Comparison of ENCODE assay signal across 9 mouse cellular contexts in genomic region chr17:33811142-33811516, GRCm38 (mm10). TPM values are rescaled to one million over a fixed set of nuclear protein-coding genes. Genes with fewer than 3 reads are reported as not detected.
DNase-seq lines count a peak whose midpoint lies in the region; ATAC-seq and TF ChIP-seq lines count a peak whose summit lies in the region.
"Had no signal": no experiment of that assay in that cellular context is flagged by ENCODE, and none has a peak within 500 bp of the region (broad histone marks: within the 10 kb centered on the region; RNA-seq: fewer than 3 reads in every experiment).

No protein-coding gene starts in this region.

- H3K4me3 ChIP-seq in heart, embryonic 11.5 days (ENCODE audit: low read depth, low read length): peak overlapping the region; percentile 64
- peak overlapping the region; percentile 69 for H3K4me3 ChIP-seq in bone marrow macrophage, adult 2 months (ENCODE audit: insufficient read depth, low read length)
- H3K4me3 ChIP-seq in hindbrain, embryonic 13.5 days: peak overlapping the region; percentile 49
- H3K4me3 ChIP-seq in midbrain, embryonic 11.5 days (ENCODE audit: low read depth, low read length): peak overlapping the region; percentile 46

- TF ChIP-seq POLR2A in bone marrow macrophage, adult 2 months (IDR thresholded peaks at IDR 0.05; ENCODE audit: borderline replicate concordance, low read depth, low read length): no peak

- H3K4me2 ChIP-seq in heart, embryonic 11.5 days: peak overlapping the region; percentile 88
- H3K4me2 ChIP-seq in hindbrain, embryonic 13.5 days: peak overlapping the region; percentile 72
- H3K4me2 ChIP-seq in midbrain, embryonic 11.5 days: peak overlapping the region; percentile 74

- H3K27ac ChIP-seq in heart, embryonic 11.5 days (ENCODE audit: low read depth, low read length): peak overlapping the region; percentile 75
- H3K27ac ChIP-seq in bone marrow macrophage, adult 2 months (ENCODE audit: insufficient read depth, low read depth, low read length): no peak overlapping the region
- H3K27ac ChIP-seq in hindbrain, embryonic 13.5 days: peak overlapping the region; percentile 40; the same call in 1 of the 2 replicates
- H3K27ac ChIP-seq in midbrain, embryonic 11.5 days (ENCODE audit: low read depth, low read length): no peak overlapping the region

- DNase-seq in heart, adult 11 months: no peak
- DNase-seq in midbrain, embryonic 11.5 days (ENCODE audit: low spot score, missing footprints): peak; percentile 88
- no peak for DNase-seq in thymus, adult 18-20 months
- DNase-seq in urinary bladder, postnatal 10 days (ENCODE audit: low spot score): no peak
- no peak for DNase-seq in gastrocnemius, adult 8-10 months (ENCODE audit: low spot score in 2 of 2)
- DNase-seq: gastrocnemius, postnatal 10 days had no signal

- no peaks in the 10 kb centered on the region for H3K36me3 ChIP-seq in heart, embryonic 11.5 days (ENCODE audit: control insufficient read depth, insufficient read depth, low read length)
- H3K36me3 ChIP-seq in hindbrain, embryonic 13.5 days: no peaks in the 10 kb centered on the region
- no peaks in the 10 kb centered on the region for H3K36me3 ChIP-seq in midbrain, embryonic 11.5 days (ENCODE audit: control insufficient read depth, insufficient read depth, low read length)

- peak; percentile 58 for ATAC-seq in heart, embryonic 11.5 days (replicated peaks; ENCODE audit: insufficient number of reproducible peaks, low FRiP score, low TSS enrichment)
- ATAC-seq in hindbrain, embryonic 13.5 days (ENCODE audit: low FRiP score): 0 out of 2 replicates have a peak, but pooled peaks have one; percentile 8
- ATAC-seq in midbrain, embryonic 11.5 days (ENCODE audit: low FRiP score): no peak

- H3K27me3 ChIP-seq in heart, embryonic 11.5 days (ENCODE audit: control insufficient read depth, insufficient read depth, low read length): peaks cover 13% of the 10 kb centered on the region
- peaks cover 21% of the 10 kb centered on the region for H3K27me3 ChIP-seq in hindbrain, embryonic 13.5 days
- H3K27me3 ChIP-seq in midbrain, embryonic 11.5 days (ENCODE audit: control insufficient read depth, insufficient read depth, low read length): peaks cover 3% of the 10 kb centered on the region; the same call in 1 of the 2 replicates

- no peaks in the 10 kb centered on the region for H3K9me3 ChIP-seq in heart, embryonic 11.5 days (replicated peaks; ENCODE audit: control insufficient read depth, low read length)
- no peaks in the 10 kb centered on the region for H3K9me3 ChIP-seq in hindbrain, embryonic 13.5 days
- no peaks in the 10 kb centered on the region for H3K9me3 ChIP-seq in midbrain, embryonic 11.5 days (ENCODE audit: control insufficient read depth, low read length)

- H3K9ac ChIP-seq in heart, embryonic 11.5 days (ENCODE audit: low read depth, low read length): peak overlapping the region; percentile 66
- H3K9ac ChIP-seq in hindbrain, embryonic 13.5 days: peak overlapping the region; percentile 70
- H3K9ac ChIP-seq in midbrain, embryonic 11.5 days (ENCODE audit: low read length): peak overlapping the region; percentile 15; the same call in 1 of the 2 replicates

- TF ChIP-seq CTCF in bone marrow macrophage, adult 2 months (IDR thresholded peaks at IDR 0.05; ENCODE audit: low read depth, low read length): no peak

- H3K4me1 ChIP-seq in heart, embryonic 11.5 days (ENCODE audit: control insufficient read depth, insufficient read depth, low read length): peaks cover 9% of the 10 kb centered on the region
- peaks cover 6% of the 10 kb centered on the region for H3K4me1 ChIP-seq in bone marrow macrophage, adult 2 months (ENCODE audit: control insufficient read depth, insufficient read depth, low read length)
- H3K4me1 ChIP-seq in hindbrain, embryonic 13.5 days (replicated peaks): peaks cover 12% of the 10 kb centered on the region
- H3K4me1 ChIP-seq in midbrain, embryonic 11.5 days (ENCODE audit: control insufficient read depth, insufficient read depth, low read length): 0 out of 2 replicates have a peak, but pooled peaks cover 2% of the 10 kb centered on the region

- WGBS in heart, embryonic 11.5 days (ENCODE audit: insufficient replicate concordance): 4% methylated on average over 7 of the region's 7 CpGs
- 29% methylated on average over 7 of the region's 7 CpGs for WGBS in hindbrain, embryonic 13.5 days
- 40% methylated on average over 7 of the region's 7 CpGs for WGBS in midbrain, embryonic 11.5 days

RNA-seq across cellular contexts. Expression of gene Kank3, which starts 0.8 kb away (rescaled TPM):
- polyA plus RNA-seq in heart, embryonic 11.5 days (2014; fragmentation: Nextera tagmentation; extraction: Ambion mirVana): 30.1 and 43.2 TPM in 2 replicates
- 27.5 and 33.3 TPM in 2 replicates for polyA plus RNA-seq in bone marrow macrophage, adult 2 months (2012; ENCODE audit: insufficient read depth, insufficient read length, missing spikeins)
- 37.4 and 40.5 TPM in 2 replicates for polyA plus RNA-seq in hindbrain, embryonic 13.5 days (2015; fragmentation: Nextera tagmentation; extraction: Ambion mirVana)
- 18.3 and 23.9 TPM in 2 replicates for polyA plus RNA-seq in midbrain, embryonic 11.5 days (2014; fragmentation: Nextera tagmentation; extraction: Ambion mirVana)
- total RNA-seq in gastrocnemius, adult 8-10 months (2022): 10 to 100 TPM; 12.4 to 17.4 (median 14.8) TPM

RNA-seq across cellular contexts. Expression of gene Rps28, which starts 13.2 kb away (rescaled TPM):
- polyA plus RNA-seq in heart, embryonic 11.5 days (2014; fragmentation: Nextera tagmentation; extraction: Ambion mirVana): 654 and 701 TPM in 2 replicates
- 1,369 and 1,530 TPM in 2 replicates for polyA plus RNA-seq in bone marrow macrophage, adult 2 months (2012; ENCODE audit: insufficient read depth, insufficient read length, missing spikeins)
- polyA plus RNA-seq in hindbrain, embryonic 13.5 days (2015; fragmentation: Nextera tagmentation; extraction: Ambion mirVana): 683 and 734 TPM in 2 replicates
- 748 and 845 TPM in 2 replicates for polyA plus RNA-seq in midbrain, embryonic 11.5 days (2014; fragmentation: Nextera tagmentation; extraction: Ambion mirVana)
- total RNA-seq in gastrocnemius, adult 8-10 months (2022): 100 to 1,000 TPM; 634 to 807 (median 649) TPM

RNA-seq across cellular contexts. Expression of gene Ndufa7, which starts 13.2 kb away (rescaled TPM):
- polyA plus RNA-seq in heart, embryonic 11.5 days (2014; fragmentation: Nextera tagmentation; extraction: Ambion mirVana): 457 and 481 TPM in 2 replicates
- polyA plus RNA-seq in bone marrow macrophage, adult 2 months (2012; ENCODE audit: insufficient read depth, insufficient read length, missing spikeins): 197 and 199 TPM in 2 replicates
- polyA plus RNA-seq in hindbrain, embryonic 13.5 days (2015; fragmentation: Nextera tagmentation; extraction: Ambion mirVana): 497 and 540 TPM in 2 replicates
- polyA plus RNA-seq in midbrain, embryonic 11.5 days (2014; fragmentation: Nextera tagmentation; extraction: Ambion mirVana): 408 and 456 TPM in 2 replicates
- 100 to 1,000 TPM; 371 to 396 (median 385) TPM for total RNA-seq in gastrocnemius, adult 8-10 months (2022)

RNA-seq across cellular contexts. Expression of gene Angptl4, which starts 29.5 kb away (rescaled TPM):
- polyA plus RNA-seq in heart, embryonic 11.5 days (2014; fragmentation: Nextera tagmentation; extraction: Ambion mirVana): 7.6 and 10.5 TPM in 2 replicates
- 8.4 and 11.0 TPM in 2 replicates for polyA plus RNA-seq in bone marrow macrophage, adult 2 months (2012; ENCODE audit: insufficient read depth, insufficient read length, missing spikeins)
- 23.5 and 24.7 TPM in 2 replicates for polyA plus RNA-seq in hindbrain, embryonic 13.5 days (2015; fragmentation: Nextera tagmentation; extraction: Ambion mirVana)
- polyA plus RNA-seq in midbrain, embryonic 11.5 days (2014; fragmentation: Nextera tagmentation; extraction: Ambion mirVana): 20.6 and 21.4 TPM in 2 replicates
- 1 to 10 TPM in 3 of 4 experiments, under 1 TPM in 1; 0.41 to 5.5 (median 3.0) TPM for total RNA-seq in gastrocnemius, adult 8-10 months (2022)

RNA-seq across cellular contexts. Expression of gene Cd320, which starts 31.8 kb away (rescaled TPM):
- 60.8 and 63.9 TPM in 2 replicates for polyA plus RNA-seq in heart, embryonic 11.5 days (2014; fragmentation: Nextera tagmentation; extraction: Ambion mirVana)
- 4.4 TPM in 2 replicates for polyA plus RNA-seq in bone marrow macrophage, adult 2 months (2012; ENCODE audit: insufficient read depth, insufficient read length, missing spikeins)
- polyA plus RNA-seq in hindbrain, embryonic 13.5 days (2015; fragmentation: Nextera tagmentation; extraction: Ambion mirVana): 59.0 and 60.3 TPM in 2 replicates
- polyA plus RNA-seq in midbrain, embryonic 11.5 days (2014; fragmentation: Nextera tagmentation; extraction: Ambion mirVana): 67.5 and 70.5 TPM in 2 replicates
- 10 to 100 TPM; 16.3 to 18.0 (median 17.0) TPM for total RNA-seq in gastrocnemius, adult 8-10 months (2022)

Comparison
In these comparisons a context has a peak if more than half of its experiments do, and no peak if none do; other contexts are left out.
1. H3K27ac ChIP-seq: peak in heart, embryonic 11.5 days (single experiment) and hindbrain, embryonic 13.5 days (single experiment); none in bone marrow macrophage, adult 2 months (single experiment) and midbrain, embryonic 11.5 days (single experiment).
2. H3K9ac ChIP-seq: peak in every context shown above with its lines; median percentile 70 in hindbrain, embryonic 13.5 days; 66 in heart, embryonic 11.5 days; 15 in midbrain, embryonic 11.5 days.
3. Peak in every context shown above with its lines, with median percentiles within 50 percentile points of each other: H3K4me2 ChIP-seq and H3K4me3 ChIP-seq.